Mouse (Mus musculus): ENCODE measurements at regions not wholly inside any gene's neighbourhood (a gene's known extent, or its start where the extent isn't known, plus 50 kb on each side); places are given as distances from the start of the nearest gene placed in this dataset.

GRCm38 (mm10) chr2:169469538-169469937 lies 118.0 kb downstream of the Gm11011 start:
- 94% methylated on average over 10 of the region's 10 CpGs for WGBS
- DNase-seq (ENCODE audit: low spot score) (no peak), ATAC-seq (replicated peaks; ENCODE audit: insufficient number of reproducible peaks, low FRiP score, low TSS enrichment, low read depth) (no peak)
- Histone ChIP-seq H3K4me1 (ENCODE audit: control insufficient read depth, insufficient read depth, low read length) (no peaks in the 10 kb centered on the region), H3K9ac (replicated peaks; ENCODE audit: low read length) (no peak overlapping the region), H3K36me3 (replicated peaks; ENCODE audit: control insufficient read depth, insufficient read depth, low read depth, low read length) (no peaks in the 10 kb centered on the region), H3K4me2 (ENCODE audit: low read depth, low read length) (no peak overlapping the region), H3K27ac (replicated peaks; ENCODE audit: low read depth, low read length) (no peak overlapping the region), H3K4me3 (ENCODE audit: low read depth, low read length) (no peak overlapping the region), H3K9me3 (replicated peaks; ENCODE audit: control insufficient read depth, low read length) (no peaks in the 10 kb centered on the region), H3K27me3 (ENCODE audit: control insufficient read depth, insufficient read depth, low read length) (no peaks in the 10 kb centered on the region)

- H3K4me1 ChIP-seq (ENCODE audit: control insufficient read depth, insufficient read depth, low read length), result no peaks in the 10 kb centered on the region
- ATAC-seq (replicated peaks; ENCODE audit: insufficient number of reproducible peaks, low FRiP score, low TSS enrichment, low read depth) (no peak), DNase-seq (ENCODE audit: low spot score) (no peak)
- H3K4me3 ChIP-seq (ENCODE audit: low read depth, low read length), result no peak overlapping the region
- no peak overlapping the region for H3K4me2 ChIP-seq (ENCODE audit: low read depth, low read length)
- WGBS, result 76% methylated on average over 6 of the region's 6 CpGs
- H3K36me3 ChIP-seq (replicated peaks; ENCODE audit: control insufficient read depth, insufficient read depth, low read depth, low read length), result no peaks in the 10 kb centered on the region
- H3K27ac ChIP-seq (replicated peaks; ENCODE audit: low read depth, low read length), result no peak overlapping the region
- H3K27me3 ChIP-seq (ENCODE audit: control insufficient read depth, insufficient read depth, low read length), result no peaks in the 10 kb centered on the region
- H3K9ac ChIP-seq (replicated peaks; ENCODE audit: low read length), result no peak overlapping the region
- no peaks in the 10 kb centered on the region for H3K9me3 ChIP-seq (replicated peaks; ENCODE audit: control insufficient read depth, low read length)
Observed at GRCm38 (mm10) chr2:169467621-169468020, 119.9 kb downstream of the Gm11011 start.

- no peak overlapping the region for H3K27ac ChIP-seq (replicated peaks; ENCODE audit: low read depth, low read length)
- no peak overlapping the region for H3K4me3 ChIP-seq (ENCODE audit: low read depth, low read length)
- H3K4me2 ChIP-seq (ENCODE audit: low read depth, low read length), result no peak overlapping the region
- H3K4me1 ChIP-seq (ENCODE audit: control insufficient read depth, insufficient read depth, low read length), result no peaks in the 10 kb centered on the region
- ATAC-seq (replicated peaks; ENCODE audit: insufficient number of reproducible peaks, low FRiP score, low TSS enrichment, low read depth), result no peak
- no peaks in the 10 kb centered on the region for H3K36me3 ChIP-seq (replicated peaks; ENCODE audit: control insufficient read depth, insufficient read depth, low read depth, low read length)
- H3K27me3 ChIP-seq (ENCODE audit: control insufficient read depth, insufficient read depth, low read length), result no peaks in the 10 kb centered on the region
- 94% methylated on average over 5 of the region's 5 CpGs for WGBS
- no peaks in the 10 kb centered on the region for H3K9me3 ChIP-seq (replicated peaks; ENCODE audit: control insufficient read depth, low read length)
- no peak for DNase-seq (ENCODE audit: low spot score)
- no peak overlapping the region for H3K9ac ChIP-seq (replicated peaks; ENCODE audit: low read length)
Observed at GRCm38 (mm10) chr2:169464106-169464505, 123.4 kb downstream of the Gm11011 start.

- Histone ChIP-seq H3K4me1 (ENCODE audit: control insufficient read depth, insufficient read depth, low read length) (no peaks in the 10 kb centered on the region), H3K9me3 (replicated peaks; ENCODE audit: control insufficient read depth, low read length) (no peaks in the 10 kb centered on the region), H3K27me3 (ENCODE audit: control insufficient read depth, insufficient read depth, low read length) (no peaks in the 10 kb centered on the region), H3K4me2 (ENCODE audit: low read depth, low read length) (no peak overlapping the region), H3K4me3 (ENCODE audit: low read depth, low read length) (no peak overlapping the region), H3K36me3 (replicated peaks; ENCODE audit: control insufficient read depth, insufficient read depth, low read depth, low read length) (no peaks in the 10 kb centered on the region), H3K9ac (replicated peaks; ENCODE audit: low read length) (no peak overlapping the region), H3K27ac (replicated peaks; ENCODE audit: low read depth, low read length) (no peak overlapping the region)
- 77% methylated on average over 12 of the region's 12 CpGs for WGBS
- DNase-seq (ENCODE audit: low spot score) (no peak), ATAC-seq (replicated peaks; ENCODE audit: insufficient number of reproducible peaks, low FRiP score, low TSS enrichment, low read depth) (no peak)
Observed at GRCm38 (mm10) chr2:169461491-169462039, 126.0 kb downstream of the Gm11011 start.

- ATAC-seq (replicated peaks; ENCODE audit: insufficient number of reproducible peaks, low FRiP score, low TSS enrichment, low read depth), result no peak
Observed at GRCm38 (mm10) chr2:169452956-169453355, 134.6 kb downstream of the Gm11011 start.

GRCm38 (mm10) chr2:169450801-169451200 lies 136.7 kb downstream of the Gm11011 start:
- no peak for DNase-seq (ENCODE audit: low spot score)
- ATAC-seq (replicated peaks; ENCODE audit: insufficient number of reproducible peaks, low FRiP score, low TSS enrichment, low read depth), result no peak
- H3K4me3 ChIP-seq (ENCODE audit: low read depth, low read length), result no peak overlapping the region
- H3K27ac ChIP-seq (replicated peaks; ENCODE audit: low read depth, low read length), result no peak overlapping the region
- H3K9me3 ChIP-seq (replicated peaks; ENCODE audit: control insufficient read depth, low read length), result no peaks in the 10 kb centered on the region
- H3K36me3 ChIP-seq (replicated peaks; ENCODE audit: control insufficient read depth, insufficient read depth, low read depth, low read length), result no peaks in the 10 kb centered on the region
- H3K27me3 ChIP-seq (ENCODE audit: control insufficient read depth, insufficient read depth, low read length), result no peaks in the 10 kb centered on the region
- H3K4me2 ChIP-seq (ENCODE audit: low read depth, low read length), result no peak overlapping the region
- 76% methylated on average over 6 of the region's 6 CpGs for WGBS
- H3K4me1 ChIP-seq (ENCODE audit: control insufficient read depth, insufficient read depth, low read length), result no peaks in the 10 kb centered on the region
- no peak overlapping the region for H3K9ac ChIP-seq (replicated peaks; ENCODE audit: low read length)

More at GRCm38 (mm10) chr2:169452956-169453355, 134.6 kb downstream of the Gm11011 start:
- Histone ChIP-seq H3K9me3 (replicated peaks; ENCODE audit: control insufficient read depth, low read length) (no peaks in the 10 kb centered on the region), H3K4me3 (ENCODE audit: low read depth, low read length) (no peak overlapping the region), H3K4me2 (ENCODE audit: low read depth, low read length) (no peak overlapping the region), H3K27me3 (ENCODE audit: control insufficient read depth, insufficient read depth, low read length) (no peaks in the 10 kb centered on the region), H3K4me1 (ENCODE audit: control insufficient read depth, insufficient read depth, low read length) (no peaks in the 10 kb centered on the region), H3K36me3 (replicated peaks; ENCODE audit: control insufficient read depth, insufficient read depth, low read depth, low read length) (no peaks in the 10 kb centered on the region), H3K27ac (replicated peaks; ENCODE audit: low read depth, low read length) (no peak overlapping the region), H3K9ac (replicated peaks; ENCODE audit: low read length) (no peak overlapping the region)
- 91% methylated on average over 8 of the region's 8 CpGs for WGBS
- DNase-seq (ENCODE audit: low spot score), result no peak

- DNase-seq (ENCODE audit: low spot score), result no peak
Observed at GRCm38 (mm10) chr2:169447495-169448280, 139.9 kb downstream of the Gm11011 start.

GRCm38 (mm10) chr2:169445877-169446276 lies 141.7 kb downstream of the Gm11011 start:
- no peaks in the 10 kb centered on the region for H3K27me3 ChIP-seq (ENCODE audit: control insufficient read depth, insufficient read depth, low read length)
- H3K4me1 ChIP-seq (ENCODE audit: control insufficient read depth, insufficient read depth, low read length), result no peaks in the 10 kb centered on the region
- H3K9me3 ChIP-seq (replicated peaks; ENCODE audit: control insufficient read depth, low read length), result no peaks in the 10 kb centered on the region
- no peak overlapping the region for H3K4me2 ChIP-seq (ENCODE audit: low read depth, low read length)
- H3K27ac ChIP-seq (replicated peaks; ENCODE audit: low read depth, low read length), result no peak overlapping the region
- no peak overlapping the region for H3K4me3 ChIP-seq (ENCODE audit: low read depth, low read length)
- DNase-seq (ENCODE audit: low spot score) (no peak), ATAC-seq (replicated peaks; ENCODE audit: insufficient number of reproducible peaks, low FRiP score, low TSS enrichment, low read depth) (no peak)
- no peaks in the 10 kb centered on the region for H3K36me3 ChIP-seq (replicated peaks; ENCODE audit: control insufficient read depth, insufficient read depth, low read depth, low read length)
- H3K9ac ChIP-seq (replicated peaks; ENCODE audit: low read length), result no peak overlapping the region
- WGBS, result 82% methylated on average over 5 of the region's 5 CpGs

More at GRCm38 (mm10) chr2:169447495-169448280, 139.9 kb downstream of the Gm11011 start:
- Histone ChIP-seq H3K9ac (replicated peaks; ENCODE audit: low read length) (no peak overlapping the region), H3K4me1 (ENCODE audit: control insufficient read depth, insufficient read depth, low read length) (no peaks in the 10 kb centered on the region), H3K36me3 (replicated peaks; ENCODE audit: control insufficient read depth, insufficient read depth, low read depth, low read length) (no peaks in the 10 kb centered on the region), H3K4me3 (ENCODE audit: low read depth, low read length) (no peak overlapping the region), H3K9me3 (replicated peaks; ENCODE audit: control insufficient read depth, low read length) (no peaks in the 10 kb centered on the region), H3K4me2 (ENCODE audit: low read depth, low read length) (no peak overlapping the region), H3K27ac (replicated peaks; ENCODE audit: low read depth, low read length) (no peak overlapping the region), H3K27me3 (ENCODE audit: control insufficient read depth, insufficient read depth, low read length) (no peaks in the 10 kb centered on the region)
- whole genome bisulfite sequencing, result 88% methylated on average over 6 of the region's 6 CpGs
- no peak for ATAC-seq (replicated peaks; ENCODE audit: insufficient number of reproducible peaks, low FRiP score, low TSS enrichment, low read depth)
